Mouse (Mus musculus) ES-E14 (cell line): Measurements from ENCODE around the gene Slc26a1.

Experiments
- CHD2 ChIP-seq: IDR thresholded peaks from 2 replicates; pipeline ENCODE4 v1.6.1; 2014; ENCODE audit warnings: mild to moderate bottlenecking, low read depth, low read length, inconsistent platforms
- HCFC1 ChIP-seq: IDR thresholded peaks from 2 replicates; pipeline ENCODE4 v1.6.1; 2012; ENCODE audit warnings: low read length, inconsistent platforms, borderline replicate concordance; ENCODE audit not compliant: insufficient read depth
- ZC3H11A ChIP-seq: IDR thresholded peaks from 2 replicates; pipeline ENCODE4 v1.6.1; 2012; ENCODE audit warnings: low read depth, mild to moderate bottlenecking, inconsistent platforms, low read length, borderline replicate concordance
- ZNF384 ChIP-seq: IDR thresholded peaks from 2 replicates; pipeline ENCODE4 v1.6.1; 2012; ENCODE audit warnings: low read depth, low read length, inconsistent platforms

DNA sequence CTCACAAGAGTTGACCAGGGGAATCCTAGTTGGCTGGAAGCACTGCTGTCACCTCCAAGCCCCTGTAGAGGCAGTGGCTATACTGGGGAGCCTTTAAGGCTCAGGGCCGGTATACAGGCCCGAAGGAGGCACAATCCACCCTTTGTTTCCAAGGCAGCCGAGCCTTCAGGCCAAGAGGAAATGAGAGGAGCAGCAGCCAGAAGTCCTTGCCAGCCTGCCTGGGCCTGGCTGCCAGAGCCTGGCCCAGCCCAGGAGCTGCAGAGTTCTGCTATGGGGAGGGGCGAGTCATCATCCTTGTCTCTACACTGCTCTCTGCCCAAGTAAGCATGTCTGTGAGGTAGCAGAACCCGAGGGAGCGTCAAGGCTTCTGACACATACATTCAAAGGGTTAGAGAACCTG is 38.8 kb upstream of the Slc26a1 start:
- TF ChIP-seq ZNF384: no peak
- no peak for TF ChIP-seq ZC3H11A
- no peak for TF ChIP-seq CHD2
- TF ChIP-seq HCFC1: no peak
